Mouse (Mus musculus) erythroblast, adult 5-6 weeks (primary cell): ENCODE results near the gene Rabgap1l. TPM values are rescaled to one million over a fixed set of nuclear protein-coding genes. Genes with fewer than 3 reads are reported as not detected.

Source experiments
- ATAC-seq: replicated peaks from 2 replicates; pipeline ENCODE4 v1.8.0; 2016; ENCODE audit warnings: moderate number of reproducible peaks, mild to moderate bottlenecking, moderate TSS enrichment, inconsistent platforms; ENCODE audit not compliant: poor library complexity, low FRiP score, severe bottlenecking
- total RNA-seq, 2 experiments: library from RNA; stranded (forward) in 1 of 2; stranded (reverse) in 1 of 2; fragments of 150-400 nt in 1 of 2; fragments of 200-764, 138-1000 nt in 1 of 2; gene quantifications; 2 replicates each; pipeline versions ENCODE4 v1.2.3 to v1.2.4; 2015 to 2017; ENCODE audit warnings: low replicate concordance in 2 of 2

Rabgap1l gene
- total RNA-seq, 2 experiments from 2014 or later: 105 to 161 TPM

DNA sequence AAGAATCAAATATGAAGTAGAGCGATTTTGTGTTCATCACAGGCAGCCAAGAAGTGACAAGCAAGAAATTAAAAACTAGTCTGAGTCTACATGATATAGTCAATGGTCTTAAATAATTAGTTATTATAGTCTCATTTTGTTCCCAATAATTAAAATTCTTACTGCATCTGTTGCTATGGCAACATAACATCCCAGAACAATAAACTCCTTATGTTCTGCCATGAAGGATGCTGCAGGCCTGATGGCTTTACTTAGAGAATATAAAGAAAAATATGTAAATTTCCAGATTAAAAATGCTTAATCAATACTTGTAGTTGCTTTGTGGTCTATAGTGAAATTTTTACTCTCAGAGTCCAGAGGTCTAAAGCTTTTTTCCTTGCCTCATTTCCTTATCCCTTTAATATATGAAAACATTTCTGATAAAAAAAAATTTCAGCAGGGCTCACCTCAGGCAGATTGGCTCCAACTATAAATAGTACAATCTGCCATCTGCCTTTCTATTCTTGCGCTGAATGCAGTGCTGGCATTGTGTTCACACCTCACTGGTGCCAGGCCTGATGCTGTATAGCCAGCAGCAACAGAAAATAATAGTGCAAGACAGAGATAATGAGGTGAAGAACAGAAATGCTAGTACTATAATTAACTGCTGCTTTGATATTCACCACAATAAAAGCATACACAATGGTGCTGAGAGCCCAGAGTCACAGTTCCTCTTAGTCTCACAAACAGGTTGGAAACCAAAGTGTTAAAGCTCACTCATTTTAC is 258.3 kb downstream of the Rabgap1l start:
- ATAC-seq: no peak

DNA sequence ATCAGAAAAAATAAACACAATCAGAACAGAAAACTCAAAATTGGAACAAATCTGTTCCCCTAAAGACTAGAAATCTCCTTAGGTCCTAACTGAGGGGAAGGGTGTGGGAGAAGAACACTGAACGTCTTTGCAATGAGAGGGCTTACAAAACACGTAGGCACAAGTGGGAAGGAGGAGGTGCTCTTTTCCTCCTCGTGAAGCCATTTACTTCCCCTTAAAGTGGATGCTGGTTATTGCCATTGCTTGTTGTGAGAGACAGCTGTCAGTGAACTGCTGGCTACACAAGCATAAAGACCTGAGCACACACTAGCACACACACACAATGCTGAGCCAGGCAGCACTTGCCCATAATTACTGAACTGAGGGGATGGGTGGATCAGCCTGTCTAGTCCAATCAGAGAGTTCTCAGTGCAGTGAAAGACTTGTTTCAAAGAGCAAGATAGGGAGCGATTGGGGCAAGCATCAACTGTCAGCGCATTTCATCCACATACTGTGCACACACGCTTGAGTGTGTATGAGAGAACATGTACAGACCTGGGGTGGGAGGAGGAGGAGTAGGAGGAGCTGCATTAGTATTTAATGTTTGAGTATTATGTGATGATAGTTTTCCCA is 259.7 kb downstream of the Rabgap1l start:
- no peak for ATAC-seq

- no peak for ATAC-seq
Measured at GRCm38 (mm10) chr1:160531402-160531801, 261.6 kb downstream of the Rabgap1l start.

GRCm38 (mm10) chr1:160521918-160522317 is 271.1 kb downstream of the Rabgap1l start:
- ATAC-seq: no peak

GRCm38 (mm10) chr1:160520665-160521064 is 272.3 kb downstream of the Rabgap1l start:
- no peak for ATAC-seq

GRCm38 (mm10) chr1:160519896-160520465 is 273.0 kb downstream of the Rabgap1l start:
- no peak for ATAC-seq

- ATAC-seq: no peak
Measured at GRCm38 (mm10) chr1:160518552-160518951, 274.5 kb downstream of the Rabgap1l start.

DNA sequence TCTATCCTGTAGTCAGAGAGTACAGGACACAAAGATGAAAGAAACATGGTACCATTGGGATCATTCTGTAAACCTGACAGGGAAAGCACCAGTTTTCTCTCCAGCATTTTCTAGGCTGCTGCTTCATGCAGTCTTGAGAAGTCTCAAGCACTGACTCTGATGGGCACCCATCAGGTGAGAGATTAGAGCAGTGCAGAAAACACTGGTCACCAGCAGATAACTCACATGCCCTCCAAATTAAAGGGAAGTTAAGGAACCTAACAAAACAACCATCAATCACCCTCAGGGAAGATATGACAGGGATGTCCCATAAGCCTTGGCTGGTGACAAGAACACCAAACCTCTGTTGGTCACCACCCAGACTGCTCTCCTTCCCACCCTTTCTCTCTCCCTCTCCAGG is 285.2 kb downstream of the Rabgap1l start:
- ATAC-seq: no peak

DNA sequence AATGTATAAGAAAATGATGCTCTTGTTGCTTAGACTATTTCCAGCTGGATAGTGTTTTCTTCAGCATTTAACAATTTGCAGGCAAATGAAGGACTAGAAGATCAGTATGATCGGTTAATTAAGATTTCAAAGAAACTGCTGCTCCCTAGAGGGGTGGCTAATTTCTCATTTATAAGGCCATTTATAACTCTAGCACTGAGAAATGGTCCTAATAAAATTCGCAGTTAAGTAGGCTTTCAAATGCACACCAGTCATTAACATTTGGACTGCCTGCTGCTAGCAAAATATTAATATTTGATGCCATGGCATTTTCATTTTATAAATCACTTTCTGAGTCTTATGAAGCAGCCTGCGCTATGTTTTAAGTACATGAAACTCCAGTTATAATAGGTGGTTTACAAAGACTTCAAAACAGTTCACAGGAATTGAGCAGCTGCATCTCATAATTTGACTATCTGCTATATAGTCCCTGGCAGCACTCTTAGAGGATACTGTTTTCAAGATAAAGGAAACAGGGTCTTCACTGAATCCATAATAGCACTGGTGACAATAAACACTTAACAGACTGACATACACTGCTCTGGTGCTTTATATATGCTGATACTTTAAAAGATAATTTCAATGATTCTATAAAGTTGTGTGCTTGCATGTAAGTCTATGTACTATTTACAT is 296.0 kb downstream of the Rabgap1l start:
- no peak for ATAC-seq

GRCm38 (mm10) chr1:160485731-160486130 is 307.3 kb downstream of the Rabgap1l start:
- ATAC-seq: no peak

GRCm38 (mm10) chr1:160485028-160485427 is 308.0 kb downstream of the Rabgap1l start:
- ATAC-seq: no peak

DNA sequence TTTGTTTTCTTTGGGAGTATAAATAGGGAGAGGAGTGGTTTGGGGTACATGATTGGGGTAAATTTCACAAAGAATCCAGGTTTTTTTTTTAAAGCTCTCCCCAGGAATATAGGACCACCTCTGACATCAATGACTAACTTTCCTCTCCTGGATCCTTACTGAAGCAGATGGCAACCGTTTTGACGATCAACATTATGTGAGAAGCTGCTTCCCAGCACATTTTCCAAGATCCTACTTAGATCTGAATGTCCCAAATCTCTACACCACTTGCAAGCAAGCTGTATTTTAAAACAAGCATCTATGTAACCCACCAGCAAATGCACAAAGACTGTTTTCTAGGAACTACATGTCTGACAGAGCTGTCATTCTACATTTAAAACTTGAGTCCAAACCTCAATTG is 311.4 kb downstream of the Rabgap1l start:
- no peak for ATAC-seq

DNA sequence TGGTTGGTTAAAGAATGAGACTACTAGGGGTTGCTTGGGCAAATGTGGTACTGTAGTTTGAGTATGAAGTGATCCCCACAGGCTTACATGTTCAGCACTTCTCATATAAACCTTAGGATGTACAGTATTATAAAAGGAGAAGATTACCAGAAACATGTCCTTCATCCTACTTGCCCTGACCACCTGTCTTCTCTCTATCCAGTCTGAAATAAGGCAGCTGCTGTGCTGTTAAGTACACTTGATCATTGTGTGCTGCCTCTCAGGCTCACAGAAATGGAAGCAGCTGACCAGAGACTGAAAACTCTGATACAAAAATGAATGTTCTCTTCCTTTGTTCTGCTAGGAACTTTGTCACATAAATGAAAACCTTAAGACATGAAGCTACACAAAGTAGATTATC is 325.6 kb downstream of the Rabgap1l start:
- no peak for ATAC-seq

GRCm38 (mm10) chr1:160465186-160465585 is 327.8 kb downstream of the Rabgap1l start:
- no peak for ATAC-seq

DNA sequence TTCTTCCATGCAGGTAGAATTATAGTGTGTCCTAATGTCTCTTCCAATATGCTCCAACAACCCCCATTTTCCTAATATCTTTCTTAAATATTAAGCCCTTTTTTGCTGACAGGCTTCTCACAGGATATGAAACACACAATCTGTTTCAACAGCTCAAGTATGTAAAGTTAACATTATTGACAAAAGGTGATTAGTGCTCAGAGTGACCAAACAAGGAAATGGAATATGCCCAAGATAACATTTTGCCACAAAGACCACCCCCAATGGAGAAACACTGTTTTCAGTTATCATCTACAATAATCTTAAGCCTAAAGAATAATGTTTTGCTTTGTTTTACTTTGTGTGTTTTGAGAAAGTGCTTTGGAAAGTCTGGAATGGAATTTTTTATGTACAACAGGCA is 328.9 kb downstream of the Rabgap1l start:
- ATAC-seq: no peak

DNA sequence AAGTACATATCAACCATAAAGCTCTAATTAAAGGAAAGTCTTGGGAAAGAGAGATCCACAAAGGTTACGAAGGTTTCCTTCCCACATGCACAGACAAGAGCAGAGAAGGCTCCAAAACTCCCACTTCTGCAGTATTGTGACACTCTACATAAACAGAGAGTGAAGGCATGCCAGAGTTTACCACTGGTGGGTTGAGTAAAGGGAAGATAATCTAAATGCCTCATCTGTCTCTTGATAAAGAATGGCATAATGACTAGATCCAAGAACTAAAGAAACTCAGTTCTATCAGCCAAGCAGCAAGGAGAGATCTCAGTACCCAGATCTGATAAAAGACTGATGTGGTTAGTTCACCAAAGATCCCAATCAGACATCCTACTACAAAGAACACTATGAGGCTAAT is 332.7 kb downstream of the Rabgap1l start:
- no peak for ATAC-seq

- ATAC-seq: no peak
Measured at GRCm38 (mm10) chr1:160451663-160452062, 341.3 kb downstream of the Rabgap1l start.

DNA sequence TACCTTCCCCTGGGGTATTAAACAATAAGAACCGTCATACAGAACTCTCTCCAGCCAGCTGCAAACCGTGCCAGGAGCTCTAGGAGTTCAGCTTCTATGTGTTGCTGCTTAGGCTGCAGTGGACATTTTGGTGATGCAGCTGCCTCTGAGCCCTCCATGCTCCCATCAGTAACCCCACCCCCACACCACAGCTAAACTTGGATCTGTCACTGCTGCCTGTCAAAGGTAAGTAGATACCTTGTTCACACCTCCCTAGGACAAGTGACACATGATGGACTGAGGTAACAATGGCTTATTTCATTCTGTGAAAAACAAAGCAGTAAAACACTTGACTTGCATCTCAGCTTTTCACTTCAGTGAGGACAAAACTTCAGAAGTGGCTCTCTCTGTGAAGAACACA is 344.3 kb downstream of the Rabgap1l start:
- no peak for ATAC-seq

- no peak for ATAC-seq
Measured at GRCm38 (mm10) chr1:160446823-160447222, 346.2 kb downstream of the Rabgap1l start.

GRCm38 (mm10) chr1:160443506-160443905 is 349.5 kb downstream of the Rabgap1l start:
- ATAC-seq: no peak

DNA sequence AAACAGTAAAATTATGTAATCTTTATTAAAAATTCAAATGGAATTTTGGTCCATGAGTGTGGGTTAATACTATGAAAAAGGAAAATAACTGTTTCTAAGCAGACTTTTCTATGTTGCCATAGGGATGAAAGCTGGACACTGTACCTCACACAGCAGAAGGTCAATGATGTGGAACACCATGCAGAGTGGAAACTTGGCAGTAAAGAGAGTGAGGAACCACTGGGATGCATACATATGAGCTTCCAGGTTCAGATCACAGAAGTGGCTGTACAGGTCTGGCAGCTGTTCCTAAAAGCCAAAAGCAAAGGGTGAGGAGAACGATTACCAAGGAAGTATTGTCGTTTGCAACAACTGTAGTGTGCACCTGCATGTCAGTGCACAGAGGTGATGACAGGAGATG is 351.3 kb downstream of the Rabgap1l start:
- no peak for ATAC-seq
